Mouse (Mus musculus): ENCODE measurements at regions not wholly inside any gene's neighbourhood (a gene's known extent, or its start where the extent isn't known, plus 50 kb on each side); places are given as distances from the start of the nearest gene placed in this dataset.

GRCm38 (mm10) chr10:45788356-45788755, 210.7 kb downstream of the Hace1 start:
- no peak overlapping the region for H3K27ac ChIP-seq
- no peak overlapping the region for H3K4me3 ChIP-seq
- no peak for DNase-seq
- intact Hi-C loops (cut with DNase I) = no loop called here
- no peaks in the 10 kb centered on the region for H3K79me2 ChIP-seq (replicated peaks; ENCODE audit: control insufficient read depth, insufficient read depth, low read length)
- WGBS = 68% methylated on average over 1 of the region's 1 CpGs
- no peaks in the 10 kb centered on the region for H3K36me3 ChIP-seq (ENCODE audit: control insufficient read depth, insufficient read depth, low read length)
- TF ChIP-seq EP300 (IDR thresholded peaks at IDR 0.05; ENCODE audit: insufficient read depth, low read depth, low read length) (no peak), POLR2A (IDR thresholded peaks at IDR 0.05; ENCODE audit: insufficient read depth, low read depth, low read length) (no peak), CTCF (IDR thresholded peaks at IDR 0.05) (no peak)
- H3K4me1 ChIP-seq (ENCODE audit: control insufficient read depth, insufficient read depth, low read length) = no peaks in the 10 kb centered on the region
- 0 out of 2 replicates have a peak, but pooled peaks cover 1% of the 10 kb centered on the region for H3K27me3 ChIP-seq (ENCODE audit: control insufficient read depth, insufficient read depth, low read length)
- no peak overlapping the region for H3K9ac ChIP-seq (ENCODE audit: low read depth, low read length)

- Histone ChIP-seq H3K36me3 (ENCODE audit: control insufficient read depth, insufficient read depth, low read length) (no peaks in the 10 kb centered on the region), H3K79me2 (replicated peaks; ENCODE audit: control insufficient read depth, insufficient read depth, low read length) (no peaks in the 10 kb centered on the region), H3K27me3 (ENCODE audit: control insufficient read depth, insufficient read depth, low read length) (no peaks in the 10 kb centered on the region), H3K4me3 (no peak overlapping the region), H3K4me1 (ENCODE audit: control insufficient read depth, insufficient read depth, low read length) (no peaks in the 10 kb centered on the region; the same call in 1 of the 2 replicates), H3K9ac (ENCODE audit: low read depth, low read length) (no peak overlapping the region), H3K27ac (no peak overlapping the region)
- DNase-seq = no peak
- 75% methylated on average over 2 of the region's 2 CpGs for WGBS
- TF ChIP-seq CTCF (IDR thresholded peaks at IDR 0.05) = no peak
- no peak for TF ChIP-seq POLR2A (IDR thresholded peaks at IDR 0.05; ENCODE audit: insufficient read depth, low read depth, low read length)
- no peak for TF ChIP-seq EP300 (IDR thresholded peaks at IDR 0.05; ENCODE audit: insufficient read depth, low read depth, low read length)
- intact Hi-C loops (cut with DNase I) = loop anchor here (10.0 kb wide), 1 partner anchor 411 kb away; no protein-coding TSS in a partner anchor
Observed at GRCm38 (mm10) chr10:45795582-45795981, 218.0 kb downstream of the Hace1 start.

GRCm38 (mm10) chr10:45800070-45800851, 222.6 kb downstream of the Hace1 start:
- no peak overlapping the region for H3K27ac ChIP-seq
- no peak overlapping the region for H3K9ac ChIP-seq (ENCODE audit: low read depth, low read length)
- DNase-seq = peak; percentile 12 to 39
- H3K79me2 ChIP-seq (replicated peaks; ENCODE audit: control insufficient read depth, insufficient read depth, low read length) = no peaks in the 10 kb centered on the region
- no peaks in the 10 kb centered on the region for H3K36me3 ChIP-seq (ENCODE audit: control insufficient read depth, insufficient read depth, low read length)
- H3K27me3 ChIP-seq (ENCODE audit: control insufficient read depth, insufficient read depth, low read length) = no peaks in the 10 kb centered on the region
- 51% methylated on average over 12 of the region's 12 CpGs for WGBS
- no peak overlapping the region for H3K4me3 ChIP-seq
- no peak for TF ChIP-seq EP300 (IDR thresholded peaks at IDR 0.05; ENCODE audit: insufficient read depth, low read depth, low read length)
- TF ChIP-seq CTCF (IDR thresholded peaks at IDR 0.05) = peak; percentile 79
- TF ChIP-seq POLR2A (IDR thresholded peaks at IDR 0.05; ENCODE audit: insufficient read depth, low read depth, low read length) = no peak
- intact Hi-C loops (cut with DNase I) = loop anchor here (1.0 to 5.0 kb wide), 2 partner anchors 117 to 123 kb away; no protein-coding TSS in a partner anchor
- no peaks in the 10 kb centered on the region; the same call in 1 of the 2 replicates for H3K4me1 ChIP-seq (ENCODE audit: control insufficient read depth, insufficient read depth, low read length)

GRCm38 (mm10) chr10:45801463-45801862, 223.8 kb downstream of the Hace1 start:
- intact Hi-C loops (cut with DNase I) = loop anchor here (5.0 kb wide), 1 partner anchor 116 kb away; no protein-coding TSS in a partner anchor
- H3K9ac ChIP-seq (ENCODE audit: low read depth, low read length) = no peak overlapping the region
- DNase-seq = no peak
- no peak overlapping the region for H3K4me3 ChIP-seq
- no peak overlapping the region for H3K27ac ChIP-seq
- no peaks in the 10 kb centered on the region; the same call in 1 of the 2 replicates for H3K4me1 ChIP-seq (ENCODE audit: control insufficient read depth, insufficient read depth, low read length)
- 12% methylated on average over 1 of the region's 1 CpGs for WGBS
- TF ChIP-seq CTCF (IDR thresholded peaks at IDR 0.05) = no peak
- TF ChIP-seq POLR2A (IDR thresholded peaks at IDR 0.05; ENCODE audit: insufficient read depth, low read depth, low read length) = no peak
- no peak for TF ChIP-seq EP300 (IDR thresholded peaks at IDR 0.05; ENCODE audit: insufficient read depth, low read depth, low read length)
- no peaks in the 10 kb centered on the region for H3K79me2 ChIP-seq (replicated peaks; ENCODE audit: control insufficient read depth, insufficient read depth, low read length)
- no peaks in the 10 kb centered on the region for H3K36me3 ChIP-seq (ENCODE audit: control insufficient read depth, insufficient read depth, low read length)
- H3K27me3 ChIP-seq (ENCODE audit: control insufficient read depth, insufficient read depth, low read length) = no peaks in the 10 kb centered on the region

GRCm38 (mm10) chr10:45806984-45807827, 229.6 kb downstream of the Hace1 start:
- DNase-seq = no peak
- TF ChIP-seq POLR2A (IDR thresholded peaks at IDR 0.05; ENCODE audit: insufficient read depth, low read depth, low read length) (no peak), EP300 (IDR thresholded peaks at IDR 0.05; ENCODE audit: insufficient read depth, low read depth, low read length) (no peak), CTCF (IDR thresholded peaks at IDR 0.05) (no peak)
- intact Hi-C loops (cut with DNase I) = no loop called here

More at GRCm38 (mm10) chr10:45806984-45807827, 229.6 kb downstream of the Hace1 start:
- Histone ChIP-seq H3K36me3 (ENCODE audit: control insufficient read depth, insufficient read depth, low read length) (no peaks in the 10 kb centered on the region), H3K4me3 (no peak overlapping the region), H3K27ac (no peak overlapping the region), H3K9ac (ENCODE audit: low read depth, low read length) (no peak overlapping the region), H3K79me2 (replicated peaks; ENCODE audit: control insufficient read depth, insufficient read depth, low read length) (no peaks in the 10 kb centered on the region), H3K27me3 (ENCODE audit: control insufficient read depth, insufficient read depth, low read length) (no peaks in the 10 kb centered on the region), H3K4me1 (ENCODE audit: control insufficient read depth, insufficient read depth, low read length) (no peaks in the 10 kb centered on the region)
- 62% methylated on average over 18 of the region's 18 CpGs for WGBS

Measured in heart, adult 2 months (tissue).